Mouse (Mus musculus) forebrain, embryonic 11.5 days (tissue): ENCODE measurements around the gene Clec1b. TPM values are rescaled to one million over a fixed set of nuclear protein-coding genes. Genes with fewer than 3 reads are reported as not detected.
A peak's percentile ranks its signal among the peaks of the same experiment; 100 is the strongest.

Source experiments
- ATAC-seq: fragments of 200-750 bp; cut with Nextera tagmentation; replicated peaks from 2 replicates; pipeline ENCODE4 v1.8.0; 2017; ENCODE audit warnings: moderate TSS enrichment; ENCODE audit not compliant: low FRiP score
- DNase-seq: peaks from one replicate; pipeline ENCODE4 v3.0.0-alpha.2; 2017; ENCODE audit warnings: low spot score
- H3K27ac ChIP-seq: fragments of 300-500 bp; sonication (generic); 2 replicates; pipeline ENCODE4 v1.5.1; 2014; ENCODE audit warnings: low read depth, low read length
- H3K27me3 ChIP-seq: fragments of 300-500 bp; sonication (generic); 2 replicates; pipeline ENCODE4 v1.6.1; 2014; ENCODE audit warnings: mild to moderate bottlenecking, low read length, mixed read lengths; ENCODE audit not compliant: control insufficient read depth, insufficient read depth
- H3K36me3 ChIP-seq: fragments of 300-500 bp; sonication (generic); 2 replicates; pipeline ENCODE4 v1.6.1; 2014; ENCODE audit warnings: mild to moderate bottlenecking, low read length, moderate library complexity, mixed read lengths; ENCODE audit not compliant: control insufficient read depth, insufficient read depth
- H3K4me1 ChIP-seq: fragments of 300-500 bp; sonication (generic); replicated peaks from 2 replicates; pipeline ENCODE4 v1.6.1; 2014; ENCODE audit warnings: low read length, mixed read lengths; ENCODE audit not compliant: control insufficient read depth, insufficient read depth
- H3K4me2 ChIP-seq: fragments of 300-500 bp; sonication (generic); 2 replicates; pipeline ENCODE4 v1.6.1; 2014; ENCODE audit warnings: low read depth, mild to moderate bottlenecking, low read length, moderate library complexity, mixed read lengths; ENCODE audit not compliant: severe bottlenecking
- H3K4me3 ChIP-seq: fragments of 300-500 bp; sonication (generic); 2 replicates; pipeline ENCODE4 v1.5.1; 2014; ENCODE audit warnings: low read depth, low read length
- H3K9ac ChIP-seq: fragments of 300-500 bp; sonication (generic); 2 replicates; pipeline ENCODE4 v1.6.1; 2014; ENCODE audit warnings: low read length
- H3K9me3 ChIP-seq: fragments of 300-500 bp; sonication (generic); 2 replicates; pipeline ENCODE4 v1.6.1; 2016; ENCODE audit warnings: low read length, mixed read lengths; ENCODE audit not compliant: control insufficient read depth
- WGBS: fragments of 180-500 bp; shearing (Covaris S2); extraction: QIAGEN DNeasy Blood & Tissue Kit; methylation state at CpG from one replicate; pipeline ENCODE4 v1.1.7; 2014; 5-methylcytosine and 5-hydroxymethylcytosine counted together
- polyA plus RNA-seq: library from polyadenylated mRNA; unstranded; fragments of >200 nt; fragmentation: Nextera tagmentation; extraction: Ambion mirVana; gene quantifications from 2 replicates; pipeline ENCODE4 v1.2.1, GENCODE M21; 2014

Gene Clec1b
- polyA plus RNA-seq, 1 experiment from 2014 or later = 7.5 TPM

DNA sequence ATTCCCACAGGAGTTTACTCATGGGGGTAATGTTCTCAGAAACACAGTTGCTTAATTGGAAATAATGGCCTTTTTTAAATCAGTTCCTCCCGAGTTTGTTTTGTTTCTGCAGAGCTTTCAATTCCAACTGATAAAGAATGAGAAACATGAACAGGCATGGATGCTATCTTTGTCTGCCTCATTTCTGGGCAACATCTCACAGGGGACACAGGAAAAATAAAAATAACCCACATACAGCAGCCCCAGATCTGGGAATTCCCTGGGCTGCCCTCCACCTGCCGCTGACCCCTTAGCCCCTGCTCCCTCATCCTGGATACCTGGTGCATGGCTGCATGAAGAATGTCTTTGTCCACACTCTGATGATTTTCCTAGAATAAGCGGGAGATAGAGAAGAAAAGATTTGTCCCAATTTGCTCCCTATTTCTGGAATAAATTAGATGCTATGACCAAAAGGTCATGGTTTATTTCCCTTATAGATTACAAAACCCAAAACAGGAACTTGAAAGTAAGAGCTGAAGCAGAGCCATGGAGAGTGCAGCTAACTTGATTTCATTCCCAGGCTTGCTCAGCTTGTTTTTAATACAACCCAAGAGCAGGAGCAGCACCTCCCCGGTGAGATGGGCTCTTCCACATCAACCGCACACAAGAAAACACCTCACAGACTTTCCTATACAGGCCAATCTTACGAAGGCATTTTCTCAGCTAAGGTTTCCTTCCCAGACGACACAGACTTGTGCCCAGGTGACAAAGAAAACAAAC, 27.5 kb upstream of the Clec1b start:
- Histone ChIP-seq H3K27me3 (no peaks in the 10 kb centered on the region), H3K4me3 (no peak overlapping the region), H3K9ac (no peak overlapping the region), H3K27ac (no peak overlapping the region), H3K36me3 (no peaks in the 10 kb centered on the region), H3K4me2 (no peak overlapping the region), H3K4me1 (no peaks in the 10 kb centered on the region), H3K9me3 (no peaks in the 10 kb centered on the region)
- ATAC-seq (no peak), DNase-seq (no peak)
- 75% methylated on average over 7 of the region's 7 CpGs for WGBS

- H3K9ac ChIP-seq = no peak overlapping the region
- no peaks in the 10 kb centered on the region for H3K27me3 ChIP-seq
- H3K27ac ChIP-seq = no peak overlapping the region
- no peak overlapping the region for H3K4me2 ChIP-seq
- 92% methylated on average over 2 of the region's 2 CpGs for WGBS
- no peak for ATAC-seq
- no peaks in the 10 kb centered on the region for H3K36me3 ChIP-seq
- H3K4me1 ChIP-seq = no peaks in the 10 kb centered on the region
- H3K9me3 ChIP-seq = no peaks in the 10 kb centered on the region
- no peak for DNase-seq
- no peak overlapping the region for H3K4me3 ChIP-seq
These were observed 22.1 kb upstream of the Clec1b start for GRCm38 (mm10) chr6:129374937-129375471.

DNA sequence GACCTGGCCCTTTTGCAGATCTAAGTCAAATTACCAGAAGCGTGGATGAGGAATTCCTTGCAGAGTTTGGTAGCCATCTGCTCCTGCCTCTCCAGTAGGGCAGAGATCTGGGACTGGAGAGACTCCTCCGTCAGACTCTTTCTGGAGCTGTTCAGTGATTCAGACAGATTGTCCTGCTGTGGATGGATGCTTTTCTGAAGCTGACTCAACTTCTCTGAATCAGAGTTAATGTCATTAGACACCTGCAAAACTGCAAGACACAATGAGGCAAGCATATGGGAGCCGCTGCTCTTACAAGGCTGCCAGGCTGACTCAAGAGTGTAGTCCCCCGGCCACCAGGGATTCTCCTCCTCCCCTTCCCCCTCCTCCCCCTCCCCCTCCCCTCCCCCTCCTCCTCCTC, 16.6 kb upstream of the Clec1b start:
- ATAC-seq (no peak), DNase-seq (no peak)
- Histone ChIP-seq H3K9me3 (no peaks in the 10 kb centered on the region), H3K4me3 (no peak overlapping the region), H3K27ac (no peak overlapping the region), H3K36me3 (no peaks in the 10 kb centered on the region), H3K9ac (no peak overlapping the region), H3K27me3 (no peaks in the 10 kb centered on the region), H3K4me2 (no peak overlapping the region), H3K4me1 (no peaks in the 10 kb centered on the region)
- 63% methylated on average over 4 of the region's 4 CpGs for WGBS

- Histone ChIP-seq H3K9ac (no peak overlapping the region), H3K27me3 (no peaks in the 10 kb centered on the region), H3K36me3 (no peaks in the 10 kb centered on the region), H3K9me3 (no peaks in the 10 kb centered on the region), H3K27ac (no peak overlapping the region), H3K4me1 (no peaks in the 10 kb centered on the region), H3K4me3 (no peak overlapping the region), H3K4me2 (no peak overlapping the region)
- no peak for DNase-seq
- no peak for ATAC-seq
- 77% methylated on average over 1 of the region's 1 CpGs for WGBS
These were observed 15.4 kb upstream of the Clec1b start for GRCm38 (mm10) chr6:129381736-129382135.

GRCm38 (mm10) chr6:129383466-129383865, 13.6 kb upstream of the Clec1b start:
- no peaks in the 10 kb centered on the region for H3K27me3 ChIP-seq
- no peak overlapping the region for H3K4me2 ChIP-seq
- H3K27ac ChIP-seq = no peak overlapping the region
- no peaks in the 10 kb centered on the region for H3K36me3 ChIP-seq
- ATAC-seq (no peak), DNase-seq (no peak)
- no peaks in the 10 kb centered on the region for H3K4me1 ChIP-seq
- H3K4me3 ChIP-seq = no peak overlapping the region
- WGBS = 94% methylated on average over 3 of the region's 3 CpGs
- no peaks in the 10 kb centered on the region for H3K9me3 ChIP-seq
- no peak overlapping the region for H3K9ac ChIP-seq

- H3K4me2 ChIP-seq = no peak overlapping the region
- no peak for DNase-seq
- no peaks in the 10 kb centered on the region for H3K36me3 ChIP-seq
- 80% methylated on average over 4 of the region's 4 CpGs for WGBS
- no peak overlapping the region for H3K9ac ChIP-seq
- H3K27ac ChIP-seq = no peak overlapping the region
- no peak overlapping the region for H3K4me3 ChIP-seq
- H3K27me3 ChIP-seq = no peaks in the 10 kb centered on the region
- no peak for ATAC-seq
- H3K9me3 ChIP-seq = no peaks in the 10 kb centered on the region
- H3K4me1 ChIP-seq = no peaks in the 10 kb centered on the region
These were observed 12.1 kb upstream of the Clec1b start for GRCm38 (mm10) chr6:129385000-129385399.

GRCm38 (mm10) chr6:129385774-129386173, 11.3 kb upstream of the Clec1b start, which contains the start of gene Clec12b:
Gene Clec12b, minus strand, starts transcription at chr6:129385874.
- H3K27me3 ChIP-seq = no peaks in the 10 kb centered on the region
- H3K4me1 ChIP-seq = no peaks in the 10 kb centered on the region
- no peak within 1 kb of the TSS for H3K27ac ChIP-seq
- 83% methylated on average over 2 of the region's 2 CpGs for WGBS
- H3K9me3 ChIP-seq = no peaks in the 10 kb centered on the region
- no peak within 1 kb of the TSS for H3K4me3 ChIP-seq
- H3K4me2 ChIP-seq = no peak within 1 kb of the TSS
- ATAC-seq (no peak), DNase-seq (no peak)
- H3K36me3 ChIP-seq = no peaks in the 10 kb centered on the region
- H3K9ac ChIP-seq = no peak within 1 kb of the TSS

GRCm38 (mm10) chr6:129393087-129393720, 3.9 kb upstream of the Clec1b start:
- Histone ChIP-seq H3K9ac (no peak overlapping the region), H3K4me1 (no peaks in the 10 kb centered on the region), H3K27me3 (no peaks in the 10 kb centered on the region), H3K9me3 (no peaks in the 10 kb centered on the region), H3K4me2 (no peak overlapping the region), H3K36me3 (no peaks in the 10 kb centered on the region), H3K4me3 (no peak overlapping the region), H3K27ac (no peak overlapping the region)
- ATAC-seq (0 out of 2 replicates have a peak, but pooled peaks have one; percentile 49), DNase-seq (no peak)
- 33% methylated on average over 2 of the region's 2 CpGs for WGBS
